Mouse (Mus musculus) embryonic fibroblast, embryonic 13.5 days (primary cell): ENCODE measurements around the gene Bricd5.

Experiments used
- CTCF ChIP-seq: IDR thresholded peaks from 2 replicates; pipeline ENCODE4 v1.5.1; 2011; ENCODE audit warnings: mild to moderate bottlenecking, control low read depth, low read length, moderate library complexity, borderline replicate concordance; ENCODE audit not compliant: insufficient read depth
- POLR2A ChIP-seq: IDR thresholded peaks from 2 replicates; pipeline ENCODE4 v1.6.1; 2011; ENCODE audit warnings: low read depth, mild to moderate bottlenecking, control low read depth, low read length, moderate library complexity

- no peak for TF ChIP-seq CTCF
- TF ChIP-seq POLR2A: no peak
These were observed 40.9 kb downstream of the Bricd5 start for GRCm38 (mm10) chr17:24514270-24515257.
